Mouse (Mus musculus) kidney, embryonic 16.5 days (tissue): ENCODE data around the gene Apbb2. TPM values are rescaled to one million over a fixed set of nuclear protein-coding genes. Genes with fewer than 3 reads are reported as not detected.
A peak's percentile ranks its signal among the peaks of the same experiment; 100 is the strongest.

Experiments used
- ATAC-seq: fragments of 200-750 bp; cut with Nextera tagmentation; 2 replicates; pipeline ENCODE4 v1.8.0; 2017; ENCODE audit warnings: moderate TSS enrichment; ENCODE audit not compliant: low FRiP score, low TSS enrichment
- H3K27ac ChIP-seq: fragments of 300-500 bp; sonication (generic); 2 replicates; pipeline ENCODE4 v1.5.1; 2014; ENCODE audit warnings: low read length
- H3K27me3 ChIP-seq: fragments of 300-500 bp; sonication (generic); 2 replicates; pipeline ENCODE4 v1.6.1; 2014; ENCODE audit warnings: low read length, control low read depth, mixed read lengths; ENCODE audit not compliant: insufficient read depth
- H3K36me3 ChIP-seq: fragments of 300-500 bp; sonication (generic); 2 replicates; pipeline ENCODE4 v1.6.1; 2014; ENCODE audit warnings: low read length, control low read depth, mixed read lengths; ENCODE audit not compliant: insufficient read depth
- H3K4me1 ChIP-seq: fragments of 300-500 bp; sonication (generic); 2 replicates; pipeline ENCODE4 v1.6.1; 2014; ENCODE audit warnings: low read length, control low read depth, mixed read lengths; ENCODE audit not compliant: insufficient read depth
- H3K4me2 ChIP-seq: fragments of 300-500 bp; sonication (generic); replicated peaks from 2 replicates; pipeline ENCODE4 v1.6.1; 2014; ENCODE audit warnings: low read depth, low read length
- H3K4me3 ChIP-seq: fragments of 300-500 bp; sonication (generic); 2 replicates; pipeline ENCODE4 v1.5.1; 2014; ENCODE audit warnings: mild to moderate bottlenecking, low read length
- H3K9ac ChIP-seq: fragments of 300-500 bp; sonication (generic); replicated peaks from 2 replicates; pipeline ENCODE4 v1.6.1; 2014; ENCODE audit warnings: low read length
- H3K9me3 ChIP-seq: fragments of 300-500 bp; sonication (generic); 2 replicates; pipeline ENCODE4 v1.6.1; 2016; ENCODE audit warnings: low read length, control low read depth
- WGBS: fragments of 180-500 bp; shearing (Covaris S2); extraction: QIAGEN DNeasy Blood & Tissue Kit; methylation state at CpG from one replicate; pipeline ENCODE4 v1.1.7; 2014; 5-methylcytosine and 5-hydroxymethylcytosine counted together
- polyA plus RNA-seq: library from polyadenylated mRNA; unstranded; fragments of >200 nt; fragmentation: Nextera tagmentation; extraction: Ambion mirVana; gene quantifications from 2 replicates; pipeline ENCODE4 v1.2.1, GENCODE M21; 2015

Gene Apbb2
- polyA plus RNA-seq, 1 experiment from 2014 or later: 62.4 TPM

DNA sequence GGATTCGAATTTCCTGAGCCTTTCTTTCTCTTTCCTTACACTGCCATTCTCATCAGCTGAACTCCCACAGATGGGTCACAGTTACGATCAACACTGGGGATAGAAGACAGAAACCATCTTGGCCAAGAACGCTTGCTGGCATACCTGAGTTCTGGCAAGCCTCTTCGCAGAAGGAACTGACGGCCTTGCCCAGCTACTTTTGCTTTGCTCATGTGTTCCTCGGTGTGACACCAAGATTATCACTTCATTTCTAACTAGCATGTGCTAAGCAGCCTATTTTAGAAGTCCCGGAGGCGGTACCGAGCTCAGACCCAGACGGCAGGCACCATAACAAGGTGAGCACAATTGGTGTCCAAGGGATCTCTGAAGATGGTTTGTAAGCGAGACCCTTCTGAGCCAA is 12.9 kb downstream of the Apbb2 start:
- Histone ChIP-seq H3K9me3 (no peaks in the 10 kb centered on the region), H3K4me1 (peaks cover 58% of the 10 kb centered on the region), H3K4me3 (no peak overlapping the region), H3K27me3 (no peaks in the 10 kb centered on the region), H3K27ac (no peak overlapping the region), H3K36me3 (no peaks in the 10 kb centered on the region), H3K4me2 (no peak overlapping the region), H3K9ac (no peak overlapping the region)
- ATAC-seq: no peak
- WGBS: 89% methylated on average over 11 of the region's 11 CpGs

DNA sequence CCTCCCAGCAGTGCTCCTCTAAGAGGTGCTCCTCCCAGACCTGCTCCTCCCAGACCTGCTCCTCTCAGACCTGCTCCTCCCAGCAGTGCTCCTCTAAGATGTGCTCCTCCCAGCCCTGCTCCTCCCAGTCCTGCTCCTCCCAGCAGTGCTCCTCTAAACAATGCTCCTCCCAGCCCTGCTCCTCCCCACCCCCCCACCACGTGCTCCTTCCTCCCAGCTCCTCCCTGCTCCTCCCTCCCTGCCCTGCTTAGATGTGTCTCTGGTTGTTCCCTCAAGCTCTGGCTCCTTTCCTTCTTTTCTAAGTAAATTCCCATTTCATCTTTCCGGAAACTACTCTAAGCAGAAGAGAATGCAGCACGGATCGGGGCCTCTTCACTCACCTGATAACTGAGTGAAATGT is 14.2 kb downstream of the Apbb2 start:
- no peak overlapping the region for H3K4me2 ChIP-seq
- 80% methylated on average over 4 of the region's 4 CpGs for WGBS
- H3K9ac ChIP-seq: no peak overlapping the region
- peak overlapping the region; percentile 73; the same call in 1 of the 2 replicates for H3K27ac ChIP-seq
- no peak overlapping the region for H3K4me3 ChIP-seq
- peaks cover 49% of the 10 kb centered on the region for H3K4me1 ChIP-seq
- no peaks in the 10 kb centered on the region for H3K36me3 ChIP-seq
- no peaks in the 10 kb centered on the region for H3K9me3 ChIP-seq
- ATAC-seq: no peak
- H3K27me3 ChIP-seq: no peaks in the 10 kb centered on the region

DNA sequence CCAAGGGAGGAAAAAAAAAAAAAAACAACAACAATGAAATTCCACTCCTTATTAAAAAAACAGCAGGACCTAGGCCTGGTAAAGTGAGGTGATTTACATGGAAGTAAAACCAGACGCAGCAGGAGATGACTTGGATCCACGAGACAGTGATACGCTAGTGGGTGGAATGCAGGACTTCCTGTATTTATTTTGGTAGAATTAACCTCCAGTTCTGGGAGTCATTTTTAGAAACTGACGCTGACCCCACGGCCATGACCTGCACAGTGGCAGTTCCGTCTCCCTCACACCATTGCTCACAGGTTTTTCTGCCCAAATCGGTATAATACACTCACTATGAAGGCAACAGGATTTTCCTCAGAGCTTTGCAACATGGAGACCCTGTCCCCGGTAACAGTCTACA is 14.8 kb downstream of the Apbb2 start:
- H3K36me3 ChIP-seq: no peaks in the 10 kb centered on the region
- H3K9ac ChIP-seq: 0 out of 2 replicates have a peak overlapping the region, but pooled peaks have one; percentile 9
- H3K4me3 ChIP-seq: no peak overlapping the region
- H3K4me1 ChIP-seq: peaks cover 43% of the 10 kb centered on the region
- WGBS: 15% methylated on average over 8 of the region's 8 CpGs
- peak overlapping the region; percentile 73 for H3K27ac ChIP-seq
- peak overlapping the region; percentile 24 for H3K4me2 ChIP-seq
- H3K27me3 ChIP-seq: no peaks in the 10 kb centered on the region
- ATAC-seq: no peak
- H3K9me3 ChIP-seq: no peaks in the 10 kb centered on the region

DNA sequence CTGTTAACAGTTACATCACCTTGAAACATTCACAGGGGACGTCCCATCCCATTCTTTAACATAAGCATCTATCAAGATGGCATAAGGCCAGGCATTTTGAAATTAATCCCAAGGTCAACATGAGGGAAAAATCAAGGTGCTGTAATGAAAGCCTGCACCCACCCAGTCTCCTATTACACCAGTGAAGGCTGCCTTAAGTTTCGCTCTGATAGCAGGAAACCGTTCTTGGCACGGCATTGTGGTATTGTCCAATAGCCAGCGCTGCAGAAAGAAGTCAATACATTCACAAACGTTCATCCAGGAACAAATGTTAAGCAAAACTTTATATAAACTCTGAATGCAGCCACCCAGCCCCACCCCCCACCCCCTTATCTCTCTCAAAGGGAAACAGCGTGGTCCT is 15.4 kb downstream of the Apbb2 start:
- no peaks in the 10 kb centered on the region for H3K27me3 ChIP-seq
- peak overlapping the region; percentile 24 for H3K4me2 ChIP-seq
- no peak overlapping the region for H3K4me3 ChIP-seq
- WGBS: 34% methylated on average over 7 of the region's 7 CpGs
- no peaks in the 10 kb centered on the region for H3K36me3 ChIP-seq
- H3K27ac ChIP-seq: peak overlapping the region; percentile 73
- H3K4me1 ChIP-seq: peaks cover 43% of the 10 kb centered on the region
- ATAC-seq: no peak
- no peak overlapping the region; the same call in 1 of the 2 replicates for H3K9ac ChIP-seq
- no peaks in the 10 kb centered on the region for H3K9me3 ChIP-seq

DNA sequence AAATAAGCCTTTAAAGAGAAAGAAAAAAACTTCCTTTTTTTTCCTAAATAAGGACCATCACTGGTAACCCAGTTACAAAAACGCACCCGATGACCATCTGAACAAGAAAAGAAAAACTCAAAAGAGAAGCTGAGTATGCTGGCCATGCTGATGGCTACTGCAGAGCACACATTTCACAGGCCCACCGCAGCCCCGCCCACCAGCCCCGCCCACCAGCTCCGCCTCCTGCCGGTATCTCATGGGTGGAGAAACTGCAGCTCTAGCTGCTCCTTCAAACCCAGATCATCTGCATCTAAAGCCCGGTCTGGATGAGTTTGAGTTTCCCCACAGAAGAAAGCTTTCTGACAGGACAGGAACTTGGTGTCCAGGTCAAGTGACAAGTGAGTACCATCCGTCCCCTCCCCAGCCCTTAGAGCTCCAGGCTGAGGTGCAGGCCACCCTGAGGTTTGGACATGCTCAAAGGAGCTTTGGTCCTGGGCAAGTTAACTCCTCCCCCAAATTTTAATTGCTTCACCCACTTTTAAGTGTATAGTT is 16.2 kb downstream of the Apbb2 start:
- Histone ChIP-seq H3K36me3 (no peaks in the 10 kb centered on the region), H3K27me3 (no peaks in the 10 kb centered on the region), H3K4me2 (no peak overlapping the region), H3K27ac (peak overlapping the region; percentile 73; the same call in 1 of the 2 replicates), H3K4me1 (peaks cover 35% of the 10 kb centered on the region), H3K9me3 (no peaks in the 10 kb centered on the region), H3K4me3 (no peak overlapping the region), H3K9ac (no peak overlapping the region)
- ATAC-seq: no peak
- WGBS: 22% methylated on average over 9 of the region's 9 CpGs

DNA sequence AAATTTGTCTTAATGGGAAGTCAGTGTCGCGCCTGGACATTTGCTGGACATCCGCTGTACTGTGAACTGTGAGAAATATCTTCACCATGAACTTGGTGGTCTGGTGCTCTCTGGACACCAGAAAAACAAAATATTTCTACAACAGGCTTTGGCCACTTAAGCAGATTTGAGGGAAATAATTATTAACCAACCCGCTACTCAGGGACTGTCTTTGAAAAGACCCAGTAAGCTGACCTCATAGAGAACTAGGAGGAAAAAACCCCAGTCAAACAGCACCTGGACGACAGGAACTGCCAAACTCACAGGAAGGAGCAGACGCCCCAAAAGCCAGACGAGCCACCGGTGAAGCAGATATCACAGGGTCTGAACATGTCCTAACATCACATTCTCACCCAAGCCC is 18.2 kb downstream of the Apbb2 start:
- 83% methylated on average over 8 of the region's 8 CpGs for WGBS

DNA sequence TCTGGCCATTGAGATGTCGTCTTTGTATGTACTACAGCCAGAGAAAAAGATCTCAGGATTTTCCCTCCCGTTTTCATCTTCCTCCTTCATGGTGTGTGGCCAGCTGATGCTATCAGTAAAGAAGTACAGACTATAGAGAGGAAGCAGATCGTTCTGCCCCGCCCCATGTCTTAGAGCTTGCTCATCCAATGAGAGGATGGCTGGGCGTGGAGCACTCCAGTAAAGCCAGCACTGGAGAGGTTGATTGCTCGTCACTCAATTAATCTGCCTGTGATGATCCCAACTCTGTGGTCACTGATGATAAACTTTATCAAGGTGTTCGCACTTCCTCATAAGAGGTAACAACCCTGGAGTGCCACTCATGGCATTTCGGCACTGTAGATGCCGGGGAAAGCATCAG is 18.7 kb downstream of the Apbb2 start:
- H3K27ac ChIP-seq: no peak overlapping the region
- no peaks in the 10 kb centered on the region for H3K36me3 ChIP-seq
- peaks cover 26% of the 10 kb centered on the region for H3K4me1 ChIP-seq
- no peak overlapping the region for H3K4me3 ChIP-seq
- ATAC-seq: no peak
- H3K9ac ChIP-seq: no peak overlapping the region
- 80% methylated on average over 9 of the region's 9 CpGs for WGBS
- H3K27me3 ChIP-seq: no peaks in the 10 kb centered on the region
- no peaks in the 10 kb centered on the region for H3K9me3 ChIP-seq
- H3K4me2 ChIP-seq: 0 out of 2 replicates have a peak overlapping the region, but pooled peaks have one; percentile 11

More for the DNA sequence above, 18.2 kb downstream of the Apbb2 start:
- no peak overlapping the region for H3K4me3 ChIP-seq
- H3K9me3 ChIP-seq: no peaks in the 10 kb centered on the region
- H3K27me3 ChIP-seq: no peaks in the 10 kb centered on the region
- no peak overlapping the region for H3K9ac ChIP-seq
- no peak overlapping the region for H3K27ac ChIP-seq
- ATAC-seq: no peak
- H3K4me2 ChIP-seq: no peak overlapping the region
- H3K36me3 ChIP-seq: no peaks in the 10 kb centered on the region
- H3K4me1 ChIP-seq: peaks cover 29% of the 10 kb centered on the region

DNA sequence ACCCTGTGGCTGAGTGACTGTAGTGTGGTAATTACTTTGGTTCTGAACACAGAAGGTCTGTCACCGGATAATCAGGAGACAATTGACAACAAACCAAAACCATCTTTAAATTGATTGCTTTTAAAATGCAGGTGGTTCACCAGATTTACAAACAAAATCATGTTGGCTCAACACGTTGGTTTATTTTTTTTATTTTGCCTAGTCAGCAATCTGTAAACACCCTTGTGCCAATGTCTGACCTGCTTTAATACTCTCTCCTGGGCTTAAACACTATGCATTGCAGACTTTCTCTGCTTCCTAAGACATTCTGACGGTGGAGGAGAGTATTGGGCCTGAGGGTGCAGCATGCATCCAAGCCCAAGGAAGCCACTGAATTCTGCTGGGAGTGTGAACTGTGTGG is 22.3 kb downstream of the Apbb2 start:
- Histone ChIP-seq H3K4me3 (no peak overlapping the region), H3K9ac (no peak overlapping the region), H3K36me3 (no peaks in the 10 kb centered on the region), H3K4me2 (no peak overlapping the region), H3K9me3 (no peaks in the 10 kb centered on the region), H3K27ac (no peak overlapping the region), H3K4me1 (peaks cover 3% of the 10 kb centered on the region; the same call in 1 of the 2 replicates), H3K27me3 (no peaks in the 10 kb centered on the region)
- 80% methylated on average over 3 of the region's 3 CpGs for WGBS
- ATAC-seq: no peak

DNA sequence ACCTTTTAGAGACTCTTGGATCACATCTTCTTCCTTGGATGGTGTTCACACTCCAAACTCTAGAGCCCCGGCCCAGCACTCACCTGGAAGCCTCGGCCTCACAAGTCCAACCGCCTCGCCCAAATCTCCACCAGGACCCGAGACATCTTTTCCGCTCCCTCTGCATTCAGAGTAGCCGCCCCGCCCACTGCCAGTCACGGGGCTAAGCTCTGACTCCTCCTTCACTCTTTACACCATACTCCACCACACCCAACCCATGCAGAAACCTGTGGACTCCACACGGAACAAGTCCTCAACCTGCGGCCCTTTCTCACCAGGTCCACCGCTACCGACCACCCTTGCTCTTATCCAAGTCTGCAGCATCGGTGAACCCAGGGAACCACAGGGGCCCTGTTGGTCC is 23.7 kb downstream of the Apbb2 start:
- H3K4me2 ChIP-seq: no peak overlapping the region

DNA sequence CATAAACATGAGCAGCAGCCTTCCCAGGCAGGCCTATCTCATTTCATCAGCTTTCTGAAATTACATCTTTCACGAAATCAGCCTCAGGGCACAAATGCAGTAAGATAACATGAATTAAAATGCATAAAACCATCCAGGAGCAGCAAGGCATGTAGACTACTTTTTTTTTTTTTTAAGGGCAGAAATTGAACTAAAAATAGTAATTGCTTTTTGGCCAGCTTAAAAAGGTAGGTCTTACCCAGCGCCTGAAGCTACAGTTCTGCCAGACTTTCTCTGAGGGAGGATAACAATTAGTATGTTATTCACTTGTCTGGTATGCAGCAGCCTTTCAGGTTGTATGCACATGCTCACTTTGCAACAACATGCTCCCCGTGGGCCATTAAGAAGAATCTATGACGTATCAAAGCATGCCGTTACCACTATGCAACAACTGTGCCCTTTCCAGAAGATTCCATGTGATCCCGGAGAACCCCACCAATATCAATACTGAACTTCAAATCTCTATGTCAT is 32.3 kb downstream of the Apbb2 start:
- 70% methylated on average over 6 of the region's 6 CpGs for WGBS
- no peak for ATAC-seq
- H3K27ac ChIP-seq: no peak overlapping the region

More for the DNA sequence above, 23.7 kb downstream of the Apbb2 start:
- Histone ChIP-seq H3K9ac (no peak overlapping the region), H3K4me3 (no peak overlapping the region), H3K27ac (no peak overlapping the region), H3K27me3 (no peaks in the 10 kb centered on the region), H3K4me1 (peaks cover 4% of the 10 kb centered on the region; the same call in 1 of the 2 replicates), H3K9me3 (no peaks in the 10 kb centered on the region), H3K36me3 (no peaks in the 10 kb centered on the region)
- ATAC-seq: no peak
- 84% methylated on average over 14 of the region's 14 CpGs for WGBS

More for the DNA sequence above, 32.3 kb downstream of the Apbb2 start:
- Histone ChIP-seq H3K4me1 (peaks cover 27% of the 10 kb centered on the region), H3K36me3 (no peaks in the 10 kb centered on the region), H3K27me3 (no peaks in the 10 kb centered on the region), H3K4me2 (no peak overlapping the region), H3K9ac (no peak overlapping the region), H3K9me3 (peaks cover 2% of the 10 kb centered on the region; the same call in 1 of the 2 replicates), H3K4me3 (no peak overlapping the region)
